Comparison of ENCODE assay signal across 10 mouse cellular contexts in the genomic region with DNA sequence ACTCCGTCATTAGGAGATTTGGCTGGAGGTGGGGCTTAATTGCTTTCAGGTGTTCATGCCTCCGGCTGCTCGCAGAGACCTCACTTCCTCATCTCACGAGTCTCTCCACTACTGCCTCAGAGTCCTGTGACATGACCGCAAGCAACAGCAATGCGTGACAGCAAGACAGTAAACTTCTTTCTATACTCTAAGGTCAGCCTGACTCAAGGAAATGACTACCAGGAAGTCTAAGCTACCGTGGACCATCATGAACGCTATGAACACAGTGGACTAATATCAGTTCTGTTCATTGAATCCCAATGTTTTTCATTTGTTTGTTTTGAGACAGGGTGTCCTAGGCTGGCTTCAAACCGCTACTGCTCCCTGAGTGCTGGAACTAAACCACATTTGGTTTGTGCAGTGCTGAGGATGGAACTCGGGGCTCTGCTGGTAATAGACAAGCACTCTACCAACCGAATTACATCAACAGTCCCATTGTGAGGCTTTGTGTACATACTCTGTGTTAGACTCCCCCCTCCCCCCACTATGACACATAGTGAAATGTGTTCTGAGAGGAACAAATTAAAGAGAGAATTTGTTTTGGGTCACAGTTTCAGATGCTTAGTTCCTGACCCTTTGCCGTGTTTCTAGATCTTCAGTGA. TPM values are rescaled to one million over a fixed set of nuclear protein-coding genes. Genes with fewer than 3 reads are reported as not detected.
A peak's percentile ranks its signal among the peaks of the same experiment; 100 is the strongest.
DNase-seq lines count a peak whose midpoint lies in the region; ATAC-seq and TF ChIP-seq lines count a peak whose summit lies in the region.
"Had no signal": no experiment of that assay in that cellular context is flagged by ENCODE, and none has a peak within 500 bp of the region (broad histone marks: within the 10 kb centered on the region; RNA-seq: fewer than 3 reads in every experiment).

No protein-coding gene starts in this region.

- no peaks in the 10 kb centered on the region for H3K27me3 ChIP-seq in heart, adult 2 months (ENCODE audit: control insufficient read depth, insufficient read depth, low read length)
- H3K27me3 ChIP-seq in liver, embryonic 16.5 days (ENCODE audit: control insufficient read depth, insufficient read depth, low read depth, low read length) = no peaks in the 10 kb centered on the region
- no peaks in the 10 kb centered on the region for H3K27me3 ChIP-seq in stomach, embryonic 16.5 days (ENCODE audit: control insufficient read depth, insufficient read depth, low read length)
- no peaks in the 10 kb centered on the region for H3K27me3 ChIP-seq in hindbrain, embryonic 13.5 days
- H3K27me3 ChIP-seq: lung, embryonic 15.5 days had no signal

- peak; percentile 11 for ATAC-seq in common myeloid progenitor, adult 5-6 weeks (replicated peaks; ENCODE audit: low read depth, poor library complexity, severe bottlenecking)
- no peak for ATAC-seq in liver, embryonic 16.5 days (ENCODE audit: low read depth)
- ATAC-seq in stomach, embryonic 16.5 days (ENCODE audit: insufficient read depth, low FRiP score) = no peak
- ATAC-seq in hindbrain, embryonic 13.5 days (ENCODE audit: low FRiP score) = no peak
- ATAC-seq: forebrain, embryonic 16.5 days had no signal

- H3K4me3 ChIP-seq in heart, adult 2 months = no peak overlapping the region
- peak overlapping the region; percentile 40 for H3K4me3 ChIP-seq in liver, embryonic 16.5 days (ENCODE audit: low read depth, low read length)
- no peak overlapping the region for H3K4me3 ChIP-seq in stomach, embryonic 16.5 days (replicated peaks; ENCODE audit: low read length)
- no peak overlapping the region for H3K4me3 ChIP-seq in hindbrain, embryonic 13.5 days
- H3K4me3 ChIP-seq: lung, embryonic 15.5 days had no signal

- no peaks in the 10 kb centered on the region for H3K36me3 ChIP-seq in heart, adult 2 months (ENCODE audit: control insufficient read depth, insufficient read depth, low read length)
- H3K36me3 ChIP-seq in liver, embryonic 16.5 days (ENCODE audit: control insufficient read depth, insufficient read depth) = no peaks in the 10 kb centered on the region
- no peaks in the 10 kb centered on the region for H3K36me3 ChIP-seq in stomach, embryonic 16.5 days (ENCODE audit: control insufficient read depth, insufficient read depth, low read length)
- no peaks in the 10 kb centered on the region for H3K36me3 ChIP-seq in hindbrain, embryonic 13.5 days
- H3K36me3 ChIP-seq: lung, embryonic 15.5 days had no signal

- WGBS in heart, adult 2 months = 60% methylated on average over 12 of the region's 12 CpGs
- WGBS in liver, embryonic 16.5 days (ENCODE audit: insufficient replicate concordance) = 10% methylated on average over 12 of the region's 12 CpGs
- WGBS in stomach, embryonic 16.5 days = 61% methylated on average over 12 of the region's 12 CpGs
- 80% methylated on average over 12 of the region's 12 CpGs for WGBS in hindbrain, embryonic 13.5 days

- peaks cover 7% of the 10 kb centered on the region for H3K4me1 ChIP-seq in heart, adult 2 months (ENCODE audit: control insufficient read depth, insufficient read depth, low read length)
- H3K4me1 ChIP-seq in liver, embryonic 16.5 days (ENCODE audit: control insufficient read depth, low read depth, low read length) = peaks cover 57% of the 10 kb centered on the region
- peaks cover 7% of the 10 kb centered on the region for H3K4me1 ChIP-seq in stomach, embryonic 16.5 days (ENCODE audit: control insufficient read depth, insufficient read depth, low read length)
- H3K4me1 ChIP-seq in hindbrain, embryonic 13.5 days (replicated peaks) = peaks cover 8% of the 10 kb centered on the region

- no peak for TF ChIP-seq EP300 in heart, adult 2 months (IDR thresholded peaks at IDR 0.05; ENCODE audit: insufficient read depth, low read depth, low read length)

- TF ChIP-seq CTCF in heart, adult 2 months (IDR thresholded peaks at IDR 0.05) = no peak

- H3K4me2 ChIP-seq in liver, embryonic 16.5 days (ENCODE audit: low read depth, low read length) = peak overlapping the region; percentile 66
- H3K4me2 ChIP-seq in stomach, embryonic 16.5 days (ENCODE audit: low read depth, low read length) = no peak overlapping the region
- H3K4me2 ChIP-seq in hindbrain, embryonic 13.5 days = no peak overlapping the region

- no peak for TF ChIP-seq POLR2A in heart, adult 2 months (IDR thresholded peaks at IDR 0.05; ENCODE audit: insufficient read depth, low read depth, low read length)

- no peaks in the 10 kb centered on the region for H3K79me2 ChIP-seq in heart, adult 2 months (replicated peaks; ENCODE audit: control insufficient read depth, insufficient read depth, low read length)

- intact Hi-C loops in heart, adult 2 months (cut with DNase I) = no loop called here

- no peaks in the 10 kb centered on the region for H3K9me3 ChIP-seq in liver, embryonic 16.5 days (replicated peaks; ENCODE audit: control insufficient read depth, low read length)
- H3K9me3 ChIP-seq in stomach, embryonic 16.5 days (replicated peaks; ENCODE audit: control insufficient read depth, low read length) = no peaks in the 10 kb centered on the region
- no peaks in the 10 kb centered on the region for H3K9me3 ChIP-seq in hindbrain, embryonic 13.5 days
- H3K9me3 ChIP-seq: lung, embryonic 15.5 days had no signal

- peak in 1 of 2 experiments; percentile 60 for DNase-seq in heart, adult 2 months
- no peak for DNase-seq in heart, postnatal 4 days
- DNase-seq in cerebellum, adult 9-11 months = no peak
- no peak for DNase-seq in urinary bladder, postnatal 14 days (ENCODE audit: low spot score)

- H3K27ac ChIP-seq in heart, adult 2 months = peak overlapping the region; percentile 47
- peak overlapping the region; percentile 70 for H3K27ac ChIP-seq in liver, embryonic 16.5 days (ENCODE audit: low read length)
- peak overlapping the region; percentile 18; the same call in 1 of the 2 replicates for H3K27ac ChIP-seq in stomach, embryonic 16.5 days (ENCODE audit: low read length)
- no peak overlapping the region for H3K27ac ChIP-seq in hindbrain, embryonic 13.5 days
- H3K27ac ChIP-seq: lung, embryonic 15.5 days had no signal

- H3K9ac ChIP-seq in heart, adult 2 months (ENCODE audit: low read depth, low read length) = no peak overlapping the region
- H3K9ac ChIP-seq in liver, embryonic 16.5 days (ENCODE audit: low read depth, low read length) = peak overlapping the region; percentile 37
- H3K9ac ChIP-seq in stomach, embryonic 16.5 days (ENCODE audit: low read length) = no peak overlapping the region
- H3K9ac ChIP-seq in hindbrain, embryonic 13.5 days = no peak overlapping the region
- H3K9ac ChIP-seq: lung, embryonic 15.5 days had no signal

RNA-seq across cellular contexts. Expression of gene Ccr1, which starts 40.3 kb away (rescaled TPM):
- under 1 TPM; 0.48 to 0.89 TPM for total RNA-seq in heart, adult 2 months (2021)
- 0.96 and 1.8 TPM in 2 replicates for polyA plus RNA-seq in heart, adult 2 months (2012; rRNA removed)
- under 1 TPM; 0.77 to 0.79 TPM for total RNA-seq in heart, postnatal 4 days (2021)
- total RNA-seq in common myeloid progenitor, adult 5-6 weeks (2017) = 0.59 and 0.87 TPM in 2 replicates
- 2.9 and 3.5 TPM in 2 replicates for polyA plus RNA-seq in liver, embryonic 16.5 days (2015; fragmentation: Nextera tagmentation; extraction: Ambion mirVana)
- 4.3 and 5.0 TPM in 2 replicates for polyA plus RNA-seq in stomach, embryonic 16.5 days (2015; fragmentation: Nextera tagmentation; extraction: Ambion mirVana)
- 1.2 TPM in 2 replicates for polyA plus RNA-seq in hindbrain, embryonic 13.5 days (2015; fragmentation: Nextera tagmentation; extraction: Ambion mirVana)

RNA-seq across cellular contexts. Expression of gene Ccr1l1, which starts 50.0 kb away (rescaled TPM):
- total RNA-seq in heart, adult 2 months (2021) = not detected
- not detected in 2 replicates for polyA plus RNA-seq in heart, adult 2 months (2012; rRNA removed)
- not detected for total RNA-seq in heart, postnatal 4 days (2021)
- total RNA-seq in common myeloid progenitor, adult 5-6 weeks (2017) = not detected in 2 replicates
- polyA plus RNA-seq in liver, embryonic 16.5 days (2015; fragmentation: Nextera tagmentation; extraction: Ambion mirVana) = 0.07 TPM in 1 of 2 replicates, not detected in the other
- not detected in 2 replicates for polyA plus RNA-seq in stomach, embryonic 16.5 days (2015; fragmentation: Nextera tagmentation; extraction: Ambion mirVana)
- not detected in 2 replicates for polyA plus RNA-seq in hindbrain, embryonic 13.5 days (2015; fragmentation: Nextera tagmentation; extraction: Ambion mirVana)
- polyA plus RNA-seq: forebrain, embryonic 16.5 days; lung, embryonic 15.5 days had no signal
